Mouse (Mus musculus) CH12.LX (cell line): ENCODE data around the gene Mybl2. TPM values are rescaled to one million over a fixed set of nuclear protein-coding genes. Genes with fewer than 3 reads are reported as not detected.
A peak's percentile ranks its signal among the peaks of the same experiment; 100 is the strongest.

Source experiments
- DNase-seq: peaks from one replicate; pipeline ENCODE4 v3.0.0-alpha.2; 2013; ENCODE audit errors: extremely low read depth
- H3K27ac ChIP-seq: 2 replicates; pipeline ENCODE4 v1.5.1; 2012; ENCODE audit warnings: low read depth, mild to moderate bottlenecking, control low read depth, moderate library complexity; ENCODE audit not compliant: insufficient read depth
- H3K27me3 ChIP-seq: replicated peaks from 2 replicates; pipeline ENCODE3; 2012; ENCODE audit warnings: inconsistent platforms
- H3K36me3 ChIP-seq, 2 experiments: replicated peaks in 1 of 2; 2 replicates each; pipeline versions ENCODE3 to v1.6.1; 2012; ENCODE audit warnings: inconsistent platforms in 1 of 2, low read length in 1 of 2, mild to moderate bottlenecking in 1 of 2, mixed read lengths in 1 of 2, moderate library complexity in 1 of 2; ENCODE audit not compliant: control insufficient read depth in 1 of 2, insufficient read depth in 1 of 2
- H3K4me1 ChIP-seq, 2 experiments: 2 replicates each; pipeline ENCODE4 v1.6.1; 2012; ENCODE audit warnings: inconsistent platforms in 1 of 2, moderate library complexity in 1 of 2; ENCODE audit not compliant: insufficient read depth in 2 of 2, control insufficient read depth in 1 of 2
- H3K4me2 ChIP-seq: 2 replicates; pipeline ENCODE4 v1.6.1; 2012; ENCODE audit warnings: low read depth, mild to moderate bottlenecking, control low read depth; ENCODE audit not compliant: poor library complexity, insufficient read depth, severe bottlenecking
- H3K4me3 ChIP-seq, 3 experiments: fragments of 150-350 bp in 1 of 3; sonication (generic) in 1 of 3; replicated peaks in 1 of 3; 2 replicates each; pipeline versions ENCODE3 to v1.5.1; 2011 to 2012; ENCODE audit warnings: low read depth in 2 of 3, low read length in 2 of 3, mild to moderate bottlenecking in 2 of 3, moderate library complexity in 2 of 3, control low read depth in 1 of 3, improper control_type of control experiment in 1 of 3, inconsistent platforms in 1 of 3, mixed read lengths in 1 of 3; ENCODE audit not compliant: poor library complexity in 1 of 3
- H3K79me2 ChIP-seq: replicated peaks from 2 replicates; pipeline ENCODE4 v1.6.1; 2012; ENCODE audit warnings: mild to moderate bottlenecking, moderate library complexity; ENCODE audit not compliant: control insufficient read depth, poor library complexity, insufficient read depth, severe bottlenecking; ENCODE audit errors: extremely low read depth
- H3K9ac ChIP-seq: 2 replicates; pipeline ENCODE4 v1.6.1; 2012; ENCODE audit warnings: low read depth, mild to moderate bottlenecking, control low read depth, moderate library complexity; ENCODE audit not compliant: insufficient read depth
- H3K9me3 ChIP-seq: replicated peaks from 2 replicates; pipeline ENCODE3; 2012; ENCODE audit warnings: low read length, inconsistent platforms, mixed read lengths
- CTCF ChIP-seq, 2 experiments: IDR thresholded peaks in 1 of 2; conservative IDR thresholded peaks in 1 of 2; 2 replicates each; pipeline ENCODE4 v1.5.1; 2011 to 2012; ENCODE audit warnings: low read depth in 2 of 2, low read length in 2 of 2, improper control_type of control experiment in 1 of 2, inconsistent platforms in 1 of 2, mild to moderate bottlenecking in 1 of 2, moderate library complexity in 1 of 2
- E2F4 ChIP-seq: IDR thresholded peaks from 2 replicates; pipeline ENCODE4 v1.6.1; 2011; ENCODE audit warnings: low read depth, low read length, improper control_type of control experiment; ENCODE audit not compliant: insufficient replicate concordance
- EP300 ChIP-seq: IDR thresholded peaks from 2 replicates; pipeline ENCODE4 v1.6.1; 2011; ENCODE audit warnings: low read length, improper control_type of control experiment
- GABPA ChIP-seq: IDR thresholded peaks from 2 replicates; pipeline ENCODE4 v1.6.1; 2012; ENCODE audit warnings: low read depth, low read length, improper control_type of control experiment, inconsistent platforms; ENCODE audit not compliant: insufficient replicate concordance
- IRF4 ChIP-seq: IDR thresholded peaks from 2 replicates; pipeline ENCODE4 v1.6.1; 2014; ENCODE audit warnings: low read depth, mild to moderate bottlenecking, inconsistent platforms, low read length, improper control_type of control experiment
- JUN ChIP-seq: IDR thresholded peaks from 2 replicates; pipeline ENCODE4 v1.6.1; 2011; ENCODE audit warnings: low read depth, mild to moderate bottlenecking, low read length, improper control_type of control experiment, moderate library complexity; ENCODE audit not compliant: insufficient read depth
- MAX ChIP-seq: IDR thresholded peaks from 2 replicates; pipeline ENCODE4 v1.6.1; 2011; ENCODE audit warnings: low read length, improper control_type of control experiment
- MAZ ChIP-seq: IDR thresholded peaks from 2 replicates; pipeline ENCODE4 v1.6.1; 2012; ENCODE audit warnings: low read depth, mild to moderate bottlenecking, inconsistent platforms, low read length, improper control_type of control experiment, moderate library complexity
- MEF2A ChIP-seq: IDR thresholded peaks from 2 replicates; pipeline ENCODE4 v1.6.1; 2014; ENCODE audit warnings: low read depth, mild to moderate bottlenecking, inconsistent platforms, low read length, improper control_type of control experiment, borderline replicate concordance
- MYC ChIP-seq: IDR thresholded peaks from 2 replicates; pipeline ENCODE4 v1.6.1; 2011; ENCODE audit warnings: low read depth, mild to moderate bottlenecking, improper control_type of control experiment, low read length
- POLR2A ChIP-seq: IDR thresholded peaks from 2 replicates; pipeline ENCODE4 v1.6.1; 2011; ENCODE audit warnings: low read depth, mild to moderate bottlenecking, improper control_type of control experiment, low read length
- RAD21 ChIP-seq: IDR thresholded peaks from 2 replicates; pipeline ENCODE4 v1.6.1; 2011; ENCODE audit warnings: low read depth, mild to moderate bottlenecking, low read length, improper control_type of control experiment, moderate library complexity
- SMC3 ChIP-seq: IDR thresholded peaks from 2 replicates; pipeline ENCODE4 v1.6.1; 2011; ENCODE audit warnings: low read depth, low read length, improper control_type of control experiment
- UBTF ChIP-seq: IDR thresholded peaks from 2 replicates; pipeline ENCODE4 v1.6.1; 2012; ENCODE audit warnings: low read depth, mild to moderate bottlenecking, inconsistent platforms, low read length, improper control_type of control experiment, moderate library complexity
- ZC3H11A ChIP-seq: IDR thresholded peaks from 2 replicates; pipeline ENCODE4 v1.6.1; 2012; ENCODE audit warnings: low read depth, mild to moderate bottlenecking, inconsistent platforms, low read length, improper control_type of control experiment
- ZMIZ1 ChIP-seq: IDR thresholded peaks from 2 replicates; pipeline ENCODE4 v1.6.1; 2012; ENCODE audit warnings: low read depth, mild to moderate bottlenecking, inconsistent platforms, low read length, improper control_type of control experiment
- dilution Hi-C: fragments of 300-500 bp; cut with MboI; formaldehyde crosslinking; loops from 2 replicates; pipeline ENCODE4 v1.14.3; 2020; ENCODE audit warnings: low sequenced_read_pairs; ENCODE audit not compliant: extremely low pct_unique_long_range_greater_than_20kb, extremely low pct_ligation_motif_present
- in situ Hi-C: fragments of 300-500 bp; cut with MboI; formaldehyde crosslinking; loops from 3 replicates; pipeline ENCODE4 v1.14.3; 2019; ENCODE audit warnings: low sequenced_read_pairs, low pct_ligation_motif_present, low pct_unique_long_range_greater_than_20kb, mixed read lengths
- polyA plus RNA-seq: library from polyadenylated mRNA; unstranded; fragments of >175 nt; gene quantifications from 2 replicates; pipeline ENCODE4 v1.2.1, GENCODE M21; 2012; ENCODE audit warnings: low read depth; ENCODE audit not compliant: insufficient read length
- total RNA-seq, 2 experiments: library from RNA; depleted of rRNA; stranded (reverse); fragments of 300-350 nt in 1 of 2; fragments of >200 nt in 1 of 2; gene quantifications; 2 replicates each; pipeline ENCODE4 v1.2.3; 2012 to 2014

The Mybl2 gene
- total and polyA plus RNA-seq, 3 experiments: 36.0 to 131 (median 38.4) TPM

GRCm38 (mm10) chr2:163100551-163100950, 46.1 kb downstream of the Mybl2 start:
- Histone ChIP-seq H3K36me3 (no peaks in the 10 kb centered on the region), H3K27me3 (peaks cover 60% of the 10 kb centered on the region), H3K9ac (no peak overlapping the region), H3K79me2 (no peaks in the 10 kb centered on the region), H3K9me3 (peaks cover 2% of the 10 kb centered on the region), H3K4me2 (no peak overlapping the region), H3K4me1 (peaks cover 11 to 23% of the 10 kb centered on the region in 2 experiments)
- dilution Hi-C loops: no loop called here
- TF ChIP-seq EP300 (no peak), JUN (no peak), POLR2A (no peak), MAX (no peak), UBTF (no peak), SMC3 (no peak), MAZ (no peak), ZMIZ1 (no peak), GABPA (no peak), E2F4 (no peak), MYC (no peak)
- TF ChIP-seq, all 38 proteins: peak for 0
- in situ Hi-C loops: loop anchor here (10.0 kb wide), 1 partner anchor 214 kb away; no protein-coding TSS in a partner anchor
- no peak for DNase-seq
- Histone ChIP-seq H3K4me3 (no peak overlapping the region), H3K27ac (no peak overlapping the region)

GRCm38 (mm10) chr2:163101646-163102203, 47.2 kb downstream of the Mybl2 start:
- H3K4me2 ChIP-seq: no peak overlapping the region
- no peak overlapping the region for H3K27ac ChIP-seq
- peaks cover 11 to 23% of the 10 kb centered on the region in 2 experiments for H3K4me1 ChIP-seq
- peak; percentile 79 for TF ChIP-seq SMC3
- TF ChIP-seq RAD21: peak; percentile 74
- TF ChIP-seq IRF4: 0 out of 2 replicates have a peak, but pooled peaks have one; percentile 11
- TF ChIP-seq CTCF (conservative IDR thresholded peaks at IDR 0.05 in 1 of 2, IDR thresholded peaks at IDR 0.05 in 1 of 2; ENCODE audit: low read depth in 2 of 2, low read length in 2 of 2): peak; percentile 77
- no peak for TF ChIP-seq MEF2A
- TF ChIP-seq JUN: no peak
- TF ChIP-seq ZC3H11A: peak; percentile 26; the same call in 1 of the 2 replicates
- DNase-seq: peak; percentile 19
- no peaks in the 10 kb centered on the region for H3K79me2 ChIP-seq
- H3K36me3 ChIP-seq: no peaks in the 10 kb centered on the region
- peaks cover 70% of the 10 kb centered on the region for H3K27me3 ChIP-seq
- in situ Hi-C loops: loop anchor here (10.0 kb wide), 1 partner anchor 213 kb away; no protein-coding TSS in a partner anchor
- no peak overlapping the region for H3K9ac ChIP-seq
- dilution Hi-C loops: no loop called here
- H3K4me3 ChIP-seq: no peak overlapping the region
- peaks cover 4% of the 10 kb centered on the region for H3K9me3 ChIP-seq
